Mouse (Mus musculus): ENCODE data around the gene Tmem258. TPM values are rescaled to one million over a fixed set of nuclear protein-coding genes. Genes with fewer than 3 reads are reported as not detected.

Gene Tmem258
- total and polyA plus RNA-seq, 2 experiments from 2014 or later = 102 to 310 TPM

GRCm38 (mm10) chr19:10231871-10232270 is 28.1 kb downstream of the Tmem258 start:
- no peak for TF ChIP-seq CTCF (IDR thresholded peaks at IDR 0.05; ENCODE audit: low read depth)
- DNase-seq = no peak
- WGBS = 12% methylated on average over 5 of the region's 5 CpGs
- no peak overlapping the region for H3K4me2 ChIP-seq (ENCODE audit: low read depth)
- H3K36me3 ChIP-seq (ENCODE audit: insufficient read depth) = no peaks in the 10 kb centered on the region
- no peaks in the 10 kb centered on the region for H3K9me3 ChIP-seq (ENCODE audit: low read length)
- no peaks in the 10 kb centered on the region; the same call in 1 of the 2 replicates for H3K27me3 ChIP-seq (ENCODE audit: insufficient read depth, low read length)
- H3K4me1 ChIP-seq (ENCODE audit: insufficient read depth) = no peaks in the 10 kb centered on the region
- no peak overlapping the region for H3K4me3 ChIP-seq (ENCODE audit: low read depth, low read length)
- no peak overlapping the region for H3K27ac ChIP-seq (ENCODE audit: low read depth, low read length)
- no peak overlapping the region for H3K9ac ChIP-seq
- no peak for ATAC-seq

- Histone ChIP-seq H3K4me1 (ENCODE audit: insufficient read depth) (no peaks in the 10 kb centered on the region), H3K36me3 (ENCODE audit: insufficient read depth) (no peaks in the 10 kb centered on the region), H3K9me3 (ENCODE audit: low read length) (no peaks in the 10 kb centered on the region), H3K4me2 (ENCODE audit: low read depth) (no peak overlapping the region), H3K27ac (ENCODE audit: low read depth, low read length) (no peak overlapping the region), H3K4me3 (ENCODE audit: low read depth, low read length) (no peak overlapping the region), H3K9ac (no peak overlapping the region), H3K27me3 (ENCODE audit: insufficient read depth, low read length) (no peaks in the 10 kb centered on the region; the same call in 1 of the 2 replicates)
- 33% methylated on average over 9 of the region's 9 CpGs for WGBS
- DNase-seq (no peak), ATAC-seq (no peak)
- no peak for TF ChIP-seq CTCF (IDR thresholded peaks at IDR 0.05; ENCODE audit: low read depth)
Observed at GRCm38 (mm10) chr19:10232327-10233017, 28.7 kb downstream of the Tmem258 start.

- WGBS = 81% methylated on average over 9 of the region's 9 CpGs
- H3K36me3 ChIP-seq (ENCODE audit: insufficient read depth) = no peaks in the 10 kb centered on the region
- H3K27me3 ChIP-seq (ENCODE audit: insufficient read depth, low read length) = peaks cover 3% of the 10 kb centered on the region; the same call in 1 of the 2 replicates
- no peak overlapping the region for H3K4me3 ChIP-seq (ENCODE audit: low read depth, low read length)
- H3K27ac ChIP-seq (ENCODE audit: low read depth, low read length) = no peak overlapping the region
- no peak for TF ChIP-seq CTCF (IDR thresholded peaks at IDR 0.05; ENCODE audit: low read depth)
- no peaks in the 10 kb centered on the region for H3K9me3 ChIP-seq (ENCODE audit: low read length)
- no peak overlapping the region for H3K9ac ChIP-seq
- H3K4me1 ChIP-seq (ENCODE audit: insufficient read depth) = no peaks in the 10 kb centered on the region
- DNase-seq = no peak
- no peak overlapping the region for H3K4me2 ChIP-seq (ENCODE audit: low read depth)
- no peak for ATAC-seq
Observed at GRCm38 (mm10) chr19:10235784-10236565, 32.2 kb downstream of the Tmem258 start.

- Histone ChIP-seq H3K9ac (no peak overlapping the region), H3K27ac (ENCODE audit: low read depth, low read length) (no peak overlapping the region), H3K27me3 (ENCODE audit: insufficient read depth, low read length) (peaks cover 4% of the 10 kb centered on the region; the same call in 1 of the 2 replicates), H3K9me3 (ENCODE audit: low read length) (no peaks in the 10 kb centered on the region), H3K4me1 (ENCODE audit: insufficient read depth) (no peaks in the 10 kb centered on the region), H3K36me3 (ENCODE audit: insufficient read depth) (no peaks in the 10 kb centered on the region), H3K4me3 (ENCODE audit: low read depth, low read length) (no peak overlapping the region), H3K4me2 (ENCODE audit: low read depth) (no peak overlapping the region)
- DNase-seq = no peak
- 52% methylated on average over 3 of the region's 3 CpGs for WGBS
- TF ChIP-seq CTCF (IDR thresholded peaks at IDR 0.05; ENCODE audit: low read depth) = no peak
- no peak for ATAC-seq
Observed at GRCm38 (mm10) chr19:10238477-10238876, 34.7 kb downstream of the Tmem258 start.

GRCm38 (mm10) chr19:10239419-10239818 is 35.6 kb downstream of the Tmem258 start:
- H3K36me3 ChIP-seq (ENCODE audit: insufficient read depth) = no peaks in the 10 kb centered on the region
- 52% methylated on average over 2 of the region's 2 CpGs for WGBS
- no peaks in the 10 kb centered on the region for H3K4me1 ChIP-seq (ENCODE audit: insufficient read depth)
- H3K4me2 ChIP-seq (ENCODE audit: low read depth) = no peak overlapping the region
- no peak for DNase-seq
- TF ChIP-seq CTCF (IDR thresholded peaks at IDR 0.05; ENCODE audit: low read depth) = no peak
- H3K9ac ChIP-seq = no peak overlapping the region
- no peak overlapping the region for H3K4me3 ChIP-seq (ENCODE audit: low read depth, low read length)
- ATAC-seq = no peak
- no peak overlapping the region for H3K27ac ChIP-seq (ENCODE audit: low read depth, low read length)
- H3K27me3 ChIP-seq (ENCODE audit: insufficient read depth, low read length) = peaks cover 4% of the 10 kb centered on the region; the same call in 1 of the 2 replicates
- H3K9me3 ChIP-seq (ENCODE audit: low read length) = no peaks in the 10 kb centered on the region

- whole genome bisulfite sequencing = 5% methylated on average over 26 of the region's 26 CpGs
- H3K4me1 ChIP-seq (ENCODE audit: insufficient read depth) = no peaks in the 10 kb centered on the region
- peak overlapping the region; percentile 32 for H3K4me3 ChIP-seq (ENCODE audit: low read depth, low read length)
- no peak overlapping the region for H3K9ac ChIP-seq
- H3K27me3 ChIP-seq (ENCODE audit: insufficient read depth, low read length) = peaks cover 4% of the 10 kb centered on the region; the same call in 1 of the 2 replicates
- peak; percentile 6 for DNase-seq
- H3K4me2 ChIP-seq (ENCODE audit: low read depth) = peak overlapping the region; percentile 57
- no peaks in the 10 kb centered on the region for H3K36me3 ChIP-seq (ENCODE audit: insufficient read depth)
- TF ChIP-seq CTCF (IDR thresholded peaks at IDR 0.05; ENCODE audit: low read depth) = no peak
- no peak overlapping the region for H3K27ac ChIP-seq (ENCODE audit: low read depth, low read length)
- no peak; the same call in 1 of the 2 replicates for ATAC-seq
- no peaks in the 10 kb centered on the region for H3K9me3 ChIP-seq (ENCODE audit: low read length)
Observed at GRCm38 (mm10) chr19:10239975-10240653, 36.3 kb downstream of the Tmem258 start.
